Comparison of ENCODE assay signal across 24 mouse cellular contexts in the genomic region with DNA sequence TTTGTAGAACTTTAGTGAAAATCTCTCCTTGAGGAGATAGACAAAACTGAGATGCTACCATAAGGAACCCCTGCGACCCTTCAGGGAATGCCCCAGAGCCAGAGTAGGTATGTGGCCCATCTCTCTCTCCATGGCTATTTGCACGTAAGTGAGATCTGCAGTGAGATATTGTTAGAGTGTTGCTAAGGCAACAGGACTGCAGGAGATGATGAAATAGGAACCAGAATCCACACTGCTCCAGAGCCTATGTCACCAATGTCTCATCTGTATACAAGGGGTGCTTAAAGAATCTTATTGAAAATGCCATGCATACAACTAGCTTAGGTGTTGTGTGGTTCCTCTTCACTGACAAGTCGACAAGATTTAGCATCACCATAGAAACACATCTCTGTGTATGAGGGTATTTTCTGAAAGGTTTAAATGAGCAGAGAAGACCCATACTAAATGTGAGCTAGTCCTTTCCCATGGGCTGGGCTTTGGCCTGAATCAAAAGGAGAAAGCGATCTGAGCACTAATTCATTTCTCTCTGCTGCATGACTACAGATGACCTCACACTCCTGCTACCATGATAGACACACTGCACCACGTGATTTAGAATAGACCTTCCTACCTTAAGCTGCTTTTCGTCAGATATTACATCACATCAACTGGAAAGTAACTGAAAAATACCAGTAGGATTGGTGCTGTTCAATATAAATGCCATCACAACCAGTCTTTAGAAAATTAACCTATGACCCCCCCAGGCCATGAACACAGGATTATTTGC.
DNase-seq lines count a peak whose midpoint lies in the region; ATAC-seq and TF ChIP-seq lines count a peak whose summit lies in the region.
"Had no signal": no experiment of that assay in that cellular context is flagged by ENCODE, and none has a peak within 500 bp of the region (broad histone marks: within the 10 kb centered on the region; RNA-seq: fewer than 3 reads in every experiment).

No protein-coding gene starts in this region.

- no peaks in the 10 kb centered on the region for H3K36me3 ChIP-seq in liver, adult 2 months (ENCODE audit: control insufficient read depth, insufficient read depth, low read length)
- no peaks in the 10 kb centered on the region for H3K36me3 ChIP-seq in midbrain, embryonic 14.5 days (ENCODE audit: control insufficient read depth, insufficient read depth, low read length)
- H3K36me3 ChIP-seq in midbrain, postnatal 0 days (ENCODE audit: insufficient read depth, low read length): no peaks in the 10 kb centered on the region
- H3K36me3 ChIP-seq: embryonic facial prominence, embryonic 15.5 days; heart, embryonic 15.5 days; hindbrain, embryonic 15.5 days; intestine, embryonic 15.5 days; limb, embryonic 12.5 days; liver, embryonic 15.5 days; midbrain, embryonic 12.5 days; neural tube, embryonic 13.5 days had no signal

- H3K27me3 ChIP-seq in liver, adult 2 months (ENCODE audit: control insufficient read depth, insufficient read depth, low read length): no peaks in the 10 kb centered on the region
- H3K27me3 ChIP-seq in midbrain, embryonic 14.5 days (ENCODE audit: control insufficient read depth, insufficient read depth, low read length): no peaks in the 10 kb centered on the region
- no peaks in the 10 kb centered on the region for H3K27me3 ChIP-seq in midbrain, postnatal 0 days (ENCODE audit: insufficient read depth, low read length)
- H3K27me3 ChIP-seq: embryonic facial prominence, embryonic 15.5 days; heart, embryonic 15.5 days; hindbrain, embryonic 15.5 days; intestine, embryonic 15.5 days; limb, embryonic 12.5 days; liver, embryonic 15.5 days; midbrain, embryonic 12.5 days; neural tube, embryonic 13.5 days had no signal

- no peak overlapping the region for H3K4me3 ChIP-seq in liver, adult 2 months (ENCODE audit: insufficient read depth, low read depth, low read length)
- no peak overlapping the region for H3K4me3 ChIP-seq in midbrain, embryonic 14.5 days (replicated peaks; ENCODE audit: low read depth, low read length)
- no peak overlapping the region for H3K4me3 ChIP-seq in midbrain, postnatal 0 days (ENCODE audit: low read depth, low read length)
- H3K4me3 ChIP-seq in cortical plate, adult 2 months (ENCODE audit: insufficient read depth, low read length): no peak overlapping the region
- H3K4me3 ChIP-seq: embryonic facial prominence, embryonic 15.5 days; heart, embryonic 15.5 days; hindbrain, embryonic 15.5 days; intestine, embryonic 15.5 days; limb, embryonic 12.5 days; liver, embryonic 15.5 days; midbrain, embryonic 12.5 days; neural tube, embryonic 13.5 days had no signal

- peak; percentile 23 for DNase-seq in liver, adult 2 months (ENCODE audit: extremely low read depth, low read depth, low spot score)
- no peak for DNase-seq in liver
- DNase-seq in midbrain, embryonic 14.5 days: peak; percentile 16
- no peak for DNase-seq in midbrain, postnatal 0 days (ENCODE audit: low spot score)
- no peak for DNase-seq in urinary bladder, postnatal 4 days (ENCODE audit: low spot score in 2 of 2)
- DNase-seq: adrenal gland, postnatal 10 days; cerebellum, adult 8-10 months; cerebellum, postnatal 36 days; heart, postnatal 4 days; retina, postnatal 1 day; right cerebral cortex, postnatal 25 days; spleen, adult 18-20 months had no signal

- TF ChIP-seq CTCF in liver, adult 2 months (IDR thresholded peaks at IDR 0.05; ENCODE audit: low read depth, low read length): no peak
- no peak for TF ChIP-seq CTCF in midbrain, postnatal 0 days (IDR thresholded peaks at IDR 0.05)
- no peak for TF ChIP-seq CTCF in cortical plate, adult 2 months (IDR thresholded peaks at IDR 0.05; ENCODE audit: extremely low read depth, insufficient read depth, low read length)

- no peak overlapping the region for H3K27ac ChIP-seq in liver, adult 2 months (replicated peaks; ENCODE audit: insufficient read depth, low read depth, low read length)
- no peak overlapping the region for H3K27ac ChIP-seq in midbrain, embryonic 14.5 days (replicated peaks; ENCODE audit: low read depth, low read length)
- H3K27ac ChIP-seq in midbrain, postnatal 0 days (ENCODE audit: low read depth, low read length): no peak overlapping the region
- H3K27ac ChIP-seq in cortical plate, adult 2 months (ENCODE audit: insufficient read depth, low read length): 0 out of 2 replicates have a peak overlapping the region, but pooled peaks have one; percentile 13
- H3K27ac ChIP-seq: embryonic facial prominence, embryonic 15.5 days; heart, embryonic 15.5 days; hindbrain, embryonic 15.5 days; intestine, embryonic 15.5 days; limb, embryonic 12.5 days; liver, embryonic 15.5 days; macrophage; midbrain, embryonic 12.5 days; neural tube, embryonic 13.5 days had no signal

- ATAC-seq in midbrain, embryonic 14.5 days (ENCODE audit: low FRiP score, low TSS enrichment): no peak
- ATAC-seq in midbrain, postnatal 0 days (ENCODE audit: low FRiP score): no peak
- no peak for ATAC-seq in erythroblast, adult 5-6 weeks (replicated peaks; ENCODE audit: low FRiP score, poor library complexity, severe bottlenecking)
- ATAC-seq: forebrain, embryonic 16.5 days; intestine, embryonic 15.5 days had no signal

- 55% methylated on average over 6 of the region's 6 CpGs for WGBS in liver, adult 2 months
- WGBS in midbrain, embryonic 14.5 days: 68% methylated on average over 6 of the region's 6 CpGs
- WGBS in midbrain, postnatal 0 days: 54% methylated on average over 6 of the region's 6 CpGs

- peaks cover 7% of the 10 kb centered on the region; the same call in 1 of the 2 replicates for H3K4me1 ChIP-seq in liver, adult 2 months (ENCODE audit: control insufficient read depth, insufficient read depth, low read length)
- H3K4me1 ChIP-seq in midbrain, embryonic 14.5 days (ENCODE audit: control insufficient read depth, insufficient read depth, low read length): no peaks in the 10 kb centered on the region
- 0 out of 2 replicates have a peak, but pooled peaks cover 3% of the 10 kb centered on the region for H3K4me1 ChIP-seq in midbrain, postnatal 0 days (ENCODE audit: insufficient read depth, low read length)
- H3K4me1 ChIP-seq in cortical plate, adult 2 months (ENCODE audit: control insufficient read depth, insufficient read depth, low read length): peaks cover 14% of the 10 kb centered on the region
- H3K4me1 ChIP-seq: embryonic facial prominence, embryonic 15.5 days; heart, embryonic 15.5 days; intestine, embryonic 15.5 days; limb, embryonic 12.5 days; liver, embryonic 15.5 days had no signal

- H3K9ac ChIP-seq in liver, adult 2 months (ENCODE audit: low read depth, low read length): no peak overlapping the region
- H3K9ac ChIP-seq in midbrain, embryonic 14.5 days (replicated peaks; ENCODE audit: low read length): no peak overlapping the region
- no peak overlapping the region for H3K9ac ChIP-seq in midbrain, postnatal 0 days (replicated peaks; ENCODE audit: low read length, poor library complexity, severe bottlenecking)
- H3K9ac ChIP-seq: embryonic facial prominence, embryonic 15.5 days; heart, embryonic 15.5 days; hindbrain, embryonic 15.5 days; intestine, embryonic 15.5 days; limb, embryonic 12.5 days; liver, embryonic 15.5 days; midbrain, embryonic 12.5 days; neural tube, embryonic 13.5 days had no signal

- H3K4me2 ChIP-seq in midbrain, embryonic 14.5 days (ENCODE audit: low read length): no peak overlapping the region
- no peak overlapping the region for H3K4me2 ChIP-seq in midbrain, postnatal 0 days (ENCODE audit: low read depth, low read length, poor library complexity, severe bottlenecking)
- H3K4me2 ChIP-seq: embryonic facial prominence, embryonic 15.5 days; heart, embryonic 15.5 days; hindbrain, embryonic 15.5 days; intestine, embryonic 15.5 days; limb, embryonic 12.5 days; liver, embryonic 15.5 days; midbrain, embryonic 12.5 days; neural tube, embryonic 13.5 days had no signal

- H3K9me3 ChIP-seq in midbrain, embryonic 14.5 days (ENCODE audit: control insufficient read depth, low read length): no peaks in the 10 kb centered on the region
- no peaks in the 10 kb centered on the region for H3K9me3 ChIP-seq in midbrain, postnatal 0 days (ENCODE audit: low read length)
- H3K9me3 ChIP-seq: embryonic facial prominence, embryonic 15.5 days; heart, embryonic 15.5 days; hindbrain, embryonic 15.5 days; intestine, embryonic 15.5 days; limb, embryonic 12.5 days; liver, embryonic 15.5 days; midbrain, embryonic 12.5 days; neural tube, embryonic 13.5 days had no signal

- no peaks in the 10 kb centered on the region for H3K79me2 ChIP-seq in liver, adult 2 months (ENCODE audit: control insufficient read depth, insufficient read depth, low read length)

- no peak for TF ChIP-seq POLR2A in liver, adult 2 months (IDR thresholded peaks at IDR 0.05; ENCODE audit: extremely low read depth, insufficient read depth, low read length)
- TF ChIP-seq POLR2A in cortical plate, adult 2 months (IDR thresholded peaks at IDR 0.05; ENCODE audit: extremely low read depth, insufficient read depth, low read length): no peak

Comparison
In these comparisons a context has a peak if more than half of its experiments do, and no peak if none do; other contexts are left out.
1. DNase-seq: peak in liver, adult 2 months (single experiment) and midbrain, embryonic 14.5 days (single experiment); none in liver (single experiment), midbrain, postnatal 0 days (single experiment) and urinary bladder, postnatal 4 days (0 of 2).